Mouse (Mus musculus) layer of hippocampus, adult 9-10 months (tissue): Measurements from ENCODE around the gene Pak7.
"Not testable (repeated sequence)": the region's sequence is repeated elsewhere in the genome, so short reads cannot be mapped to it uniquely, and the experiment has no call there.

ENCODE experiments used
- DNase-seq: peaks from one replicate; pipeline ENCODE4 v3.0.0; 2022; ENCODE audit warnings: low spot score

Gene Pak7

DNA sequence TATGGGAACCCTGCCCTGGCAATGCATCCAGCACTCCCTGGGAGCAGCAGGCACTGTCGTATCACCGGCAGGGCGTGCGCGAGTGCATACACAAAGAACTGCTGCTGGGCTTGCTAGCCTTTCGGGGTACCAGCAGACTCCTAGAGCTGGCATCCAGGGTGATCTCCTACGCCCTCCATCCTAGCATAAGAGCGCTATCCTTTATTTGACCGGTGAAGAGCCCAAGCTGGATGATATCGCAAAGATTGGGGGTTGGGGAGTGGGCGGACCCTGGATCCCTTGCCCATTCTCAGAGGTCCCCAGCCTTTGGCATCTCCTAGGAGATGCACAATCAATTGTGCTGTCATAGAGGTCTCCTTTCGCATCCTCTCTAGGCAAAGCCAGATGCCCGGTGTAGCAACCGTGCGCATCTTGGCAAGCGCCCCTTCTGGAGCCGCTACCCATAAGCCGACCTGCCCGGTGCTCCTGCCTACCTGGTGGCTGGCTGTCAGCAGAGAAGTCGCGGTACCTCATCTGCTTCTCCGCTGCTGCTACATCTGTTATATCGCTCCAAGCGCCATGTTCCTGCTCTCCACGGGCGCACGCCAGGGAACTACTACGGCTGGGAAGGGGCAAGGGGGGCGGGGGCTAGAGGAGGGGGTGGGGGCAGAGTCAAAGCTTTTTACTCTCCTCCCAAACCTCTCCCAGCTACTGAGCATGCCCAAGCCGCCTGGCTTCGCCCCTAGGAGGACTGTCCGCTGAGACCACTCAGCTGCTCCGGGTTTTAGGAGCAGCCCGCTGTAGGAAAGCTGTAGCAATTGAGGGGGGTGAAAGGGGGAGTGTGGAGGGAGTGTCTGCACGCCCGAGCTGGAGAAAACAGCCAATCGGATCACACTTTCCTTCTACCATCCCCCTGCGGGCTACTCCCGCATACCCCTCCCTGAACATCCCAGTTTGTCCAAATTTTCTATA lies at the start of gene Pak7:
Pak7 (minus strand) TSS at position 787 of the 951 bp plus-strand sequence.
- peak; percentile 36 for DNase-seq

- no peak for DNase-seq
Measured at GRCm38 (mm10) chr2:136425561-136425960, 37.8 kb upstream of the Pak7 start.

DNA sequence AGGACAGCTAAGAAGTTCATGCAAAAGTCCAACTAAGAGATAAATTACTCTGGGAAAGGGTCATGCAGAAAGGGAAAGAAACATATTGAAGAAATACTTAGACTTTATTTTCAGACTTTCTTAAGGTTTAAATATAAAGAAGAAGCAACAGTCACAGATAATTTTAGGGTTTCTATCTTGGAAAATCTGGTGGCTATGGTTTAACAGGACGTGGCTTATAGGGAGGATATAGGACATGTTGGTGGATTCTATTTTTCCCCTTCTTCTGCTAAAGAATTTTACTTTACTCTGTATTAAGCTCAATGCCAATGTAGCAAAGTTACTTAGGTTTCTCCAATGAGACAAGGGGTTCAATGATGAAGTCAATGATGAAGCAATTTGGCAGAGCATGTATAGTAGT lies 31.8 kb upstream of the Pak7 start:
- no peak for DNase-seq

GRCm38 (mm10) chr2:136416381-136416780 lies 28.6 kb upstream of the Pak7 start:
- DNase-seq, result peak; percentile 18

GRCm38 (mm10) chr2:136402587-136402986 lies 14.8 kb upstream of the Pak7 start:
- DNase-seq, result no peak

DNA sequence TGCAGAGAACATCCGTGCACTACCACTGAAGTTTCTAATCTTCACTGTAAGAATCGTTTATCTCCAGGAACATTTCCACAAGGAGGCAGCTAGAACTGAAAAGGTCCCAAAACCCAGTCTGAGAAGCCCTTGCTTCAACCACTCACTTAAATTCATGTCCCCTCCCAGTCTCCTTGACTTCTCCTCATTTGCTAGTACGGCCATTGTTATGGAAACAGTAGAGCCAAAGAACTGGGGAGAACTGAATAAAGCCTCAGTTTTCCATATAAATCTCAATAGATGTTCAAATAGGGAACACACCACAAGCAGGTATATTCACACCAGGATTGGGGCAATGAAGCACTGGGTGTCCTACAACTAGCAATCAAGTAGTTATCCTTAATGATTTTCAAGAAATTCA lies 12.4 kb downstream of the Pak7 start:
- no peak for DNase-seq

DNA sequence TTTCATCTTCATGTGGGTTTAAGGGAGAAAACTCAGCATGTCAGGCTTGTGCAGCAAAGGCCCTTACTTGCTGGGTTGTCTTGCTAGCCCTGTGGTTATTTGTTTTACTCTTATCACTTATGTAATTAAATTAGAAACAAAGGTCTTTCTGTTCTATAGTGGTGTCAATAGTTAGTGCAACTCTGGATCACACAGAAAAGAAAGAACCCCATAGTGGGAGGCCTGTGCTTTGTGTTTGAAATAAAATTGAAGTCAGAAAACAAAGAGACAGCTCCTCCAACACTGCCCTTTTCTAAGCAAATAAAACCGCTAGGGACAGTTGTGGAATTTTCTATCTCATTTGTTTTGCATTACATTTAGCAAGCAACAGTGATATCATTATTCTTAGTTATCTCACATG lies 15.4 kb downstream of the Pak7 start:
- no peak for DNase-seq

DNA sequence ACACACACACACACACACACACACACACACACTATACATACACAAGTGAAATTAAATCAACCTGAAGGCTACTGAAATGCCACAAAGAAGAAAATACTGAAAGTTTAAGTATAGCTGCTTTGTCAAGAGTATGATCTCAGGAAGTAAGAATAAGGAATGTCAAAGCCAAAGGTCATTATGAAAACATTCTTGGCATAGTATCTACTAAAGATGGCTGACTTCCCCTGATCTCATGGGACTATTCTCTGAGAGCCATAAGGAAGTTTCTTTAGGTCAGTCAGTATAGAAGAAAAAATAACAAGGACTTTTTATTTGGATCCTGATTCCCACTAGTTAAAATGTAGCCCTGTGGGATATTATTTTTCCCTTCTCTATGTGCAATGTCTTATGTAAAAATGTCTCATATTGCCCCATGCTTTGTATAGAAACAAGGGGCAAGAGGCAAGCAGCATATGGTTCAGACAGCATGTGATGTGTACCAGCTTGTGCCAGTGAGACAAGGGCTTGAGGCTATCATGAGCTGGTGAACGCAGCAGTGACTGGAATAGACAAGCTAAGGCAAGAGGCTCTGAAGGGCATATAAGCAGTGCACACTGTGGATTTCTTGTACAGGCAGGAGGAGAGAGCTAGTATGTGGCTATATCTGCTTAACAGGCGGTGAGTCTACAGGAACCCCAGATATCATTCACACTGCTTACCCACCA lies 36.2 kb downstream of the Pak7 start:
- DNase-seq, result no peak

DNA sequence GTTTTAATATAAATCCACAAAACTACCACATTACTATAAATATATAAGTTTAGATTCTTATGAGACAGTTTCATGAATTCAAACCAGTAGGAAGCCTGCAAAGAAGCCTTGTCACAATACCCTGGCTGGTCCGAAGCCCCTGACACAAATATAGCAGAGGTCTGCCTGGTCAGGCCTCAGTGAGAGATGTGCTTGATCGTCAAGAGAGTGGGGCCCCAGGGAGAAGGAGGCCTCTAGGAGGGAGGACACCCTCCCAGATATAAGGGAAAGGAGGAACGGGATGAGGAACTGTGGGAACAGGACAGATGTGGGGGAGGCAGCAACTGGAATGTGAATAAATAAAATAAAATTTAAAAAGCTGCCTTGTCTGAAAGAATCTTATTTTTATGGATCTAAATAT lies 37.3 kb downstream of the Pak7 start:
- DNase-seq, result no peak

GRCm38 (mm10) chr2:136349671-136350275 lies 38.0 kb downstream of the Pak7 start:
- DNase-seq, result no peak

GRCm38 (mm10) chr2:136344240-136344780 lies 43.5 kb downstream of the Pak7 start:
- DNase-seq, result not testable (repeated sequence)

DNA sequence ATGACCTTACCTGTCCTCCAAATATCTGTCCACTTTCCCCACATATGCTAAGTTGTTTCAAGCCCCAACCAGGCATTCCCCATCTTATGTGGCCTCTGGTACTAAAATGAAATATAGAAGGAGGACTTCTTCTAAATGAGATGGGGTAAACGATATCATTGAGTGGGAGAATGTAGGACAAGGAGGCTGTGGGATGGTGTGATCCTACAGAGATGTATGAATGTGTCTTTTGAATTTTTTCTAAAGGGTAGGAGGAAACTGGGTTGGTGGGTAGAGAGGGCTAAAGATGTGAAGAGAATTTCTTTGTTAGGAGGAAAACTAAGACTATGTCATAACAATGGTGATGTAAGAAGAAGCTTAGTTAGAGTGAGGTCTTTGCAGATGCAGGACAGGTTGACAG lies 57.8 kb downstream of the Pak7 start:
- no peak for DNase-seq

DNA sequence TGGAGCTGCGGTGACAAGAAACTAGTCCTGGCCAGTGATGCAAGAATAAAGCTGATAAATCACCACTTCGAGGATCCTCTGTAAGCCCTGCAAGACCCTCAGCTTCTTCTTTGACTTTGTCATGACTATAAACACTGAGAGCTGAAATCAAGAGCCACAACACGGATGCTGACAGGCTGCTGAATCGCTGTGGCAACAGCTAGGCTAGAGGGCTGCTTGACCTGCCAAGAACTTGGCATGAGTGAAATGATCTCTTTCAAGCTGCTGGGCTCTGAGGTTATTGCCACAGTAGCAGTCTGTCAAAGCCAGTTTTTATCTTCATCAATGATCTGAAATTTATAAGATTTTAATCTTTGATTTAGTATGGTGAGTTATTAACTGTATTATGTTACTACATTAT lies 62.1 kb downstream of the Pak7 start:
- DNase-seq, result no peak

DNA sequence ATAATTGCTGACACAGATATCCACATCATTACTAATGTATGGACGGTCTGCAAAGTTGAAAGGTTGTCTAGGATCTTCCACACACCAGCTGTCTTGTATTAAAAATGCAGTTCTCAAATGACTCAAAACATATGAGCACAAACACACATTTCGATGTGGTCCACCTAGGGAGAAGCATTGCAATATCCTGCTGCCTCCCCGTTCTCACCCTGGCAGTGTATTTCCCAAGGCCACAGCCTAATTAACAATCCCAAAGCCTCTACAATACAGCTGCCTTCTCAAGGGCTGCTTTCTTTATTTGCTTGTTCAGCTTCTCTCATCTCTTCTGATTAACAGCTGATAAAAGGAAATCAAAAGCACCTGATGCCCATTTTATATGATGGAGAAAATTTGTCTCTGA lies 78.5 kb downstream of the Pak7 start:
- no peak for DNase-seq

GRCm38 (mm10) chr2:136308743-136309142 lies 79.0 kb downstream of the Pak7 start:
- DNase-seq, result no peak

DNA sequence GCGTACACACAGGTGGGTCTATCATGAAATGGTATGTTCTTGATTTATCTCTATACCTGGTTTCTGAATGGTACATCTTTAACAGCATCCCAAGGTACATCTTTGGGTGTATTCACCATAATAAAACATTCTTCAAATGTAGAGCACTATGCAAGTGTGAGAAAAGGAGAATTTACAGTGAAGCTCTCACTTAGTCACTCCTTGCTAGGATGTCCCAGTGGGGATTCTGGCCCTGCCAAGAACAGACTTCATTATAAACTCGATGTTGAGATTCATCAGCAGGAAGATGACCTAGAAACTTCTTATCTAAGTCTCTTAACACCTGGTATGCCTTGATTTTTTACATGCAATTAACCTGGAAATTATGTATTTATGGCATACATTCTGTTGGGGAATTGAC lies 85.6 kb downstream of the Pak7 start:
- DNase-seq, result no peak

GRCm38 (mm10) chr2:136301406-136301805 lies 86.4 kb downstream of the Pak7 start:
- peak; percentile 62 for DNase-seq

GRCm38 (mm10) chr2:136297371-136297770 lies 90.4 kb downstream of the Pak7 start:
- no peak for DNase-seq

DNA sequence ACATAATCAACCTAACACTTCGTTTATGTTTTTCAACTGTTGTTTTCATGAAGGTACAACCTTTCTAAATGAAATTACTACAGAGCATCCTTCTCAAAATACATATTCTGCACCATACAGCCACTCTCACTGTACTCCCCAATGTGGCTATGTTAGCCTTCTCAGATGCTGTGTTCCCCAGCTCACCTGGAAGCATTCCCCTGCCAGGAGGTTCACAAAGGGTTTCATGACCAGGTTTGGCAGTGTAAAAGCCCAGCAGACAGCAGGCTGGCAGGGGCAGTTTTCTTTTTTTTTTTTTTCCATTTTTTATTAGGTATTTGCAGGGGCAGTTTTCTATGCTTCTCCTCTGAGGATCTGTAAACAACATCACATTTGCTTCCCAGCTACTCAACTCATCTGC lies 105.7 kb downstream of the Pak7 start:
- no peak for DNase-seq

- not testable (repeated sequence) for DNase-seq
Measured at GRCm38 (mm10) chr2:136241960-136242359, 145.8 kb downstream of the Pak7 start.

GRCm38 (mm10) chr2:136231228-136231627 lies 156.5 kb downstream of the Pak7 start:
- no peak for DNase-seq

DNA sequence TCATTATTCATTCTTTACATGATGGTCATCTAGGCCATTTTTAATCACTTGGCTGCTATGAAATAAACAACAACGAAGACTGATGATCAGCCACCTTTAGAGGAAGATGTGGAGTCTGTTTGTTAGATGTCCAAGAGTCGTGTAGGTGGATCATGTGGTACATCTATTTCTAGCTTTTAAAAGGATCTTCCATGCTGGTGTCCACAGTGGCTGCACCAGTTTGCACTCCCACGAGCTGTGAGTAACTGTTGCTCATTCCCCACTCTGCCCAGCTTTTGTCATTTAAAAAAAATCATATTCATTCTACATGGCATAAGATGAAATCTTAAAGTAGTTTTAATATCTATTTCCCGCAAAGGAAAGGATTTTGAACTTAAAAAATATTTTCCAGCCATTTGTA lies 183.7 kb downstream of the Pak7 start:
- no peak for DNase-seq

GRCm38 (mm10) chr2:136175030-136175429 lies 212.7 kb downstream of the Pak7 start:
- no peak for DNase-seq
